Mouse (Mus musculus) WW6 (cell line): Measurements from ENCODE around the gene Birc2.
A peak's percentile ranks its signal among the peaks of the same experiment; 100 is the strongest.

Experiments used
- DNase-seq: peaks from one replicate; pipeline ENCODE4 v3.0.0-alpha.2; 2013; ENCODE audit warnings: low read depth, low spot score

The Birc2 gene

DNA sequence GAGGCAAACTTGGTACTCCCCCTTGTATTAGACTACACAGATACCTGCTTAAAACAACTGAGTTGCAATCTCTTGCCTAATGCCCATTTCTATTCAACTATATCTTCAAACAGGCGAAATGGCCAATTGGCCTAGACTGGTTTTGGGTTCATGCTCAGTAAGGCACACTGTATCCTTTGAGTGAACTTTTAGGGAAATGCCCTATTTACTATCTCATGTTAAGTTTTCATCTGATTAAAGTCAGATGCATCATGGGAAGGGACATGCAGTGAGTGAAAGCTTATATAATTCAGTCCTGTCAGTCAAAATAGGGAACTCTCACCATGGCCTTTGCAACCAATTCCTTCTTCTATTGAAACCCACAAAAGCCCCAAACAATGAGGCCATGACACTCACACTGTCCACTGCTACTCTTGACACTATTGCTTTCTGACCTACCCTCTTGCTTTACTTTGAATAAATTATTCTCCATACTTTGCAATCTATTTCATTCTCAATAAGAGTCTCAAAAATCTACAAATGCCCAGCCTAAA, 9.9 kb upstream of the Birc2 start:
- DNase-seq = no peak

DNA sequence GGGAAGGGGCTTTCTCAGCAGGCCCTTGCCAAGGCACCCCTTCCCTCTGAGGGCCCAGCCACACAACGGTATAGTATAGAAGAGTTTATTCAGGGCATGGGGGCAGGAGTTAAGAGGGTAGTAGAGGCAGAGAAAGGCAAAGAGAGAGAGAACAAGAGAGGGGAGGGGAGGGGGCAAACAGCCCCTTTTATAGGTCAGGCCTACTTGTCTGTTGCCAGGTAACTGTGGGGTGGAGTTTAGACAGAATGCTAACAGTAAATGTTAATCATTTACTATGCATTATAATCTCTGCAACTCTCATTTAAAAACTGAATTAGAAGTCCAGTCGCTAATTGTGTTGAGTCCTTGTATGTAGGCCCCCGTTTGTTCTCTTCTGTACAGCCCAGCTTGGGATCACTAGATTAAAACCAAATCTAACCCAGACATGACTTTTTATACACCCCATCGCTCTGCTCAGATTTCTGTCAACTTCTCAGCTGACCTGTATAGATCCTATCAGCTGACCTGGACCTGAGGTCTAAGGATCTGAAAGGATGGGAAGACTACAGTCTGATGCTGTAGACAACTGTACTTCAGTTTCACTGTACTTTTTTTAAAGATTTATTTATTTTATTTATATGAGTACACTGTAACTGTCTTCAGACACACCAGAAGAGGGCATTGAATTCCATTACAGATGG, 8.5 kb upstream of the Birc2 start:
- no peak for DNase-seq

DNA sequence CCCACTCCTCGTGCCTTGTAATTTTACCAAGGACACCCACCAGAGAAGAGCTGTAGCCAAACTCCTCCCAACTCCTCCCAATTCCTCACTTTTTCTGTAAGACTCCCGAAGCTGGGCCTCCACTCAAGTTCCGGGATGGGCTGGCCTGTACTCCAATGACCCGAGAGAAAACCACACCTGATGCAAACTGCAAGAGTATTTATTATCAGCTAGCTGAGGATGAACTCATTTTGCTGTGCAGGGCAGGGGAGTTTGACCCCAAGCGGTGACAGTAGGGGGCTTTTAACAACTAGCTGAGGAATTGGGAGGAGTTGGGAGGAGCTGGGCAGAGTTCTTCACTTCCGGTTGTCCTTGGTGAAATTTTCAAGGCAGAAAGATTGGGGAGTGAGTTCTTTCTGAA, 4.4 kb upstream of the Birc2 start:
- DNase-seq = no peak

DNA sequence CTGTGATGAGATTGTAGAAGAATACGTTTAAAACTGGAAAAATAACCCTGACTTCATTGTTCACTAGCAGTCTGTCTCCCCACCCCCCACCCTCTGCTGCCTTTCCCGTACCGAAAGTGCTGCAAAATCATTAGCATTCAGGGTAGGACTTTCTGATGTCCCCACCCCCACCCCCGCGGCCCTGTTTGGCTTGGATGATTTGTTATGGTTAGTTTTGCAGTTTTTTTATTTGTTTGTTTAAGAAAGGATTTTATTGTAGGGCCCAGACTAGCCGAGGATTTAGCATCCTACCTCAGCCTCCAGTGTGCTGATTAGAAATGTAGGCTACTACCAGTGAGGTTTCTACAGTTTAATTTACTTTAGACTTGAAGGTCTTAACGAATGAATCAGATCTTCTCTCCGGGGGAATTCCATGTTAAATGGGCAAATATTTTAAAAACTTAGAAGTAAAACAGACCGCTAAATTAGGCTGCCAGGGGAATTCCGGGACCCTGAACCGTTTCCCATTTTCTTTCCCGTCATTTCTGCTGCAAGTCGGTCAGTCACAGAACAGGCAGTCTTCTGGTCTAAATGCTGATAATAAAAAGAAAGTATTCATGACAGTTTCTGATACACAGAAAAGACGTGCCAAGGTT, 1.1 kb upstream of the Birc2 start:
- no peak for DNase-seq

DNA sequence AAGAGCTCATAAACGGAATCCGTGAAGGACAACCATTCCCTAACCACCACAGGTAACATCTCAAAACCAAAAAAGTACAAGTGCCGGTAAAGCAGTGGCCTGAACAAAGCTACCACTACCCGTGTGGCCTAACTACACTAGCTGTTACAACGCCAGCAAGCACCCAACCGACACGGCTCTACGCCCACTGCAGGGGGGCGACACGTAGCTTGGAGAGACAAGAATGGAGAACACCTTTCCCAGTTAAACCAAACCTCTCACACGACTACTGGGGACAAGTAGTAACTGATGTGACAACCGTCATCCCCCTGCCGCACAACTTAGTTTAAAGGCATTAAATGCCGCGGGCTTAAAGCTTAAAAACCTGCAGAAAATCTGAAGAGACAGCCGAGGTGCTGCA, 533 bp downstream of the Birc2 start:
- DNase-seq = no peak

DNA sequence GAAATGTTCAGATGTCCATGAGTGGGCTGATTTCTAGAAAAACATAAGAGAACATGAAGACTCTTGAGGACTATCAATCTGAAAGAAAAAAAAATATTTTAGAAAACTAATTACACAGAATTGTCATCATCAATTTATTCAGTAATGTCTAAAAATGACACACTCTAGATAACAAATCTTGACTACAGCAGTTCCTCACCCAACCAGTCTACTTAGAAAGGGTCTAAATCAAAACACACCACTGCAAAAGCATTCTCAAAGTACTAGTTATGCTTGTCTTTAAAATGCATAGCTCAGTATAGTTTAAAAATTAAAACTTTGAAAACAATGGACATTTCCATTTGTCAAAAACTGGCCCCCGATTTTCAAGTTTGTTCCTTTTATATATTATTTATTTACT, 1.6 kb downstream of the Birc2 start:
- DNase-seq = no peak

DNA sequence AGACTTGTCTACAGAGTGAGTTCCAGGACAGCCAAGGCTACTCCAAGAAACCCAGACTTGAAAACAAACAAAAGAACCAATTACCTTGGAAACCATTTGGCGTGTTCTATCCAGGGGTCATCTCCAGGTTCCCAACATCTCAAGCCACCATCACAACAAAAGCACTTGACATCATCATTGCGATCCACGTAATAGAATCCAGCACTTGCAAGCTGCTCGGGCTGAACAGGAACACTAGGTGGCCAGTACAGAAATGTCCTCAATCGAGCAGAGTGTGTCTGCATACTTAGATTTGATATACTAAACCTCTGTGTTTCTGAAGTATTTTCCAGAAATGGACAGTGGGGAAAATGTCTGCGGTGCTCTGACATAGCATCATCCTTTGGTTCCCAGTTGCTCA, 3.4 kb downstream of the Birc2 start:
- no peak for DNase-seq

DNA sequence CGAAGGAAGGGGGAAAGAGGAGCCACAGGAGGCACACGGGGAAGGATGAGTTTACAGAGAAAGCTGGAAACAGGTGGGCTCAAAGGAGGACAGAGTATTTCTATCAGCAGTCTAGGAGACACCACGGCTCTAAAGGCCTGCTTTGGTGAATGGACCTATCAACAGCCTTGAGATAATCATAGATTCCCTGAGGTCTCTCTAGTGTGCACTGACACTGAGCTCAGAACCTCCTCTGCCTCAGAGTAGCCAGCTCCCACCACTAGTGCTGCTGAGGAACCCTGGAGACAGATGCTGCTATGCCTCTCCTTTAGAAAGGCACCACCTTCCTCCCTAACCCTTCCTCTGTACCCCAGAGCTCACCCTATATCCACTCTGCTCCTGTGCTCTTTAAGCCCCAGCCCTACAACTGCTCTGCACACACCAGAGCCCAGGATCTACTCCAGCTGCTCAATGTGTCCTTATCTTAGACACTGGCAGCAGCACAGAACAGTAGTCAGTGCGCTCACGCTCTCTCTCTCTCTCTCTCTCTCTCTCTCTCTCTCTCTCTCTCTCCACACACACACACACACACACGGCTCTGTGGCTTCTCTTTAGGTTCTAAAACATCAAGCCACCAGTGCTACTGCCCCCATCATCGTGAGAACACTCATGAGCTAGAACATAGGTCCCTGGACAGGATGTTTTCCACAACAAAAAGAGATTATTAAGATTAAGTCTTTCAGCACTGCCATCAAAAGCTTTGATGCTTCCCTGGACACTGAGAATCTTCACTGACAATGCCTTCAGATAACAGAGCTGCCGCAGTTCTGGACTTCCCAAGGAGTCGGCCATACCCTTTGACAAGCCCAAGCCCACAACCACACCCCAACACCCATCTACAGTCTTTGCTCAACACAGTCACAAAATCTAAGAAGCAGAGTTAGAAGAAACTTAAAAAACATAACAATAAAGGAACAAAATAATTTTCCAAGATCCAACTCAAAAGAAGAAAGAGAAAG, 7.0 kb downstream of the Birc2 start:
- no peak for DNase-seq

DNA sequence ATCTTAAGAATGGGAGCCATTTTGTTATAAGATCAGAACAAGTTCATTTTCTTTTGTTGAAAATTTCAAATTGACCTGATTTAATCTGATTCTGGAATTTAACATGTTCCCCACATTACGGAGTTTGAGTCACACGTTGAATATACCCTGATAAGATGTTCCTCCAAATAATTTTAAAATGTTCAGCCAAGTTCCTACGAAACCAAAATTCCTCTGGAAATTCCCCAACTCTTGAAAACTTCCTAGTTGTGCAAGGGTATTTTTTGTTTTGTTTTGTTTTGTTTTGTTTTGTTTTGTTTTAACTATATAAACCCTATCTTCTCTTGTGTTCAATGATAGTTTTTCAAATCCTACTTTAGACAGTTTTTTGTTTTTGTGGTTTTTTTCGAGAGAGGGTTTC, 8.2 kb downstream of the Birc2 start:
- DNase-seq = no peak

DNA sequence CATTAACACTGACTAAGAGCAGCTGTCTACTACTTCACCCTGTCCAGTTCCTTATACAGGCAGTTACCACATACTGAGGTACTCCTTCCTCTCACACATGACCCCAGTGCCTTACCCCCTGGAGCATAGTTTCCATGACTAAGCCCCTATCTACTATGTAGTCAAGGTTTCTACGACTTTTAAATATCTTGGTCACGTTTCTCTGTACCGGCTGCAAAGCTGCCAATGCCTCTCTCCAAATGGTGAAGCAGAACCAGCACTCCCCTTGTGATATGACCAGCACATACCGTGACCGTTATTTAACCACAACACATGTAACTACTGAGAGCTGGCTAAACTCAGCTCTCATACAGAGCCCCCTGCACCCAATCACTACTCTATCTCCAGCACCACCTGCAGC, 11.9 kb downstream of the Birc2 start:
- no peak for DNase-seq

DNA sequence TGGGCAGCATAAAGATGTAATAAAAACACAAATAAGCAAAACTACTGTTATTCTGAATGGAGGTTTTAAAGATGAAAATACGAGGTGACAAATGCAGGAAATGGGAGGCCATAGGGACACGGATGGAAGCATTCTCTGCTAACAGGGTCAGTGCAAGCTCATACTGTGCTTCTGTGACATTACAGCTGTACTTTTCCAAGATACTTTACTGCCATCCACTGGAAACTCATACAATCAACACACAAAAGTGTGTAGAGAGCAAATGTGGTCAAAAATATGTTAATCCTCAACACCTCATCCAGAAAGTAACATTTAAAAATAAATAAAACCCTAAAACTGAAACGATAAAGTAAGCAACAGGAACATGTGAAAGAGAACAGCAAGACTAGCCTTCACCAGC, 14.1 kb downstream of the Birc2 start:
- no peak for DNase-seq

DNA sequence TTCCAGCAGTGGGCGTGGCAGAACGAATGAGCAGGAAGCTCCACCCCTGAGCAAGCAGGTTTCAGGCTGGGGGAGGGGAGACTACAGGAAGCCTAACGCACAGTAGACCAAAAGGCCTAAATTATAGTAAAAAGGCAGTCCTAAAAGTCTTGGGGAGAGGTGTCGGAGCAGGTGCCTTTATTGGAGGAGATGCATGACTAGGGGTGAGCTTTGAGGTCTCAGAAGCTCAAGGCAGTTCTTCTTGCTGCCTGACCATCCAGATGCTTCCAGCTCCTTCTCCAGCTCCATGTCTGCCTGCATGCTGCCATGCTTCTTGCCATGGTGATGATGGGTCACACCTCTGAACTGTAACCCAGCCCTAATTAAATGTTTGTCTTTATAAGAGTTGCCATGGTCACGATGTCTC, 31.8 kb downstream of the Birc2 start:
- DNase-seq = peak; percentile 26

DNA sequence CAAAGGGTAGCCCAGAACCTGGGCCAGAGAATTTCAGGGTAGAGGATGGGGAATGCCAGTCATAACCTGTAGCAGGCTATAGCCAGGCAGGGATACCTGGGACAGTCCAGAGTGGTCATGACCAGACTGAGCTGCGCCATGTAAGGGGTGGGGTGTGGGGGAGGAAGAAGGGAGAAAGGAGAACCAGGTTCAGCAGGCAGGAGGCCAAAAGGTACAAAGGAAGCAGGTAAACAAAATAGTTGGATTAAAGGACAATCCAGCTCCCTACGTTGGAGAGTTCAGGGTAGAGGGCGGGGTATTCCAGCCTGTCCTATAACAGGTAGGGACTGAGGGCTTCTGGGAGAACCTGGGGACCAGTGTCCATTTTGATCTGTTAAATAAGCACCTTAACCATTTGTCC, 38.3 kb downstream of the Birc2 start:
- no peak for DNase-seq

DNA sequence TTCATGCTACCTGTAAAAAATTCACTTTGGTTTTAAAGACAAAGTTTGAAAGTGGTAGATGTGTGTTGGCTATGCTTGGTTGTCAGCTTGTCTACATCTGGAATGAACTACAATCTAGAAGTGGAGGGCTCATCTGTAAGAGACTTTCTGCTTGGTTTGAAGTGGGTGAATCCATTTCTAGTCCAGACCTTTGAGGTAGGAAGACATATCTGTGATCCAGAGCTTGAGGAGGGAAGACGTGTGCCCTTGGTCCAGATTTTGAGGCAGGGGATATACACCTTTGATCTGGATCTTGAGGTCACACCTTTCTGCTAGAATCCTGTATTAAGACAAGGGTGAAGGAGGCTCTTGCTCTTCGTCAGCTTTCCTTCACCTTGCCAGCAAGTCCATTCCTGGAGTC, 39.3 kb downstream of the Birc2 start:
- DNase-seq = no peak

DNA sequence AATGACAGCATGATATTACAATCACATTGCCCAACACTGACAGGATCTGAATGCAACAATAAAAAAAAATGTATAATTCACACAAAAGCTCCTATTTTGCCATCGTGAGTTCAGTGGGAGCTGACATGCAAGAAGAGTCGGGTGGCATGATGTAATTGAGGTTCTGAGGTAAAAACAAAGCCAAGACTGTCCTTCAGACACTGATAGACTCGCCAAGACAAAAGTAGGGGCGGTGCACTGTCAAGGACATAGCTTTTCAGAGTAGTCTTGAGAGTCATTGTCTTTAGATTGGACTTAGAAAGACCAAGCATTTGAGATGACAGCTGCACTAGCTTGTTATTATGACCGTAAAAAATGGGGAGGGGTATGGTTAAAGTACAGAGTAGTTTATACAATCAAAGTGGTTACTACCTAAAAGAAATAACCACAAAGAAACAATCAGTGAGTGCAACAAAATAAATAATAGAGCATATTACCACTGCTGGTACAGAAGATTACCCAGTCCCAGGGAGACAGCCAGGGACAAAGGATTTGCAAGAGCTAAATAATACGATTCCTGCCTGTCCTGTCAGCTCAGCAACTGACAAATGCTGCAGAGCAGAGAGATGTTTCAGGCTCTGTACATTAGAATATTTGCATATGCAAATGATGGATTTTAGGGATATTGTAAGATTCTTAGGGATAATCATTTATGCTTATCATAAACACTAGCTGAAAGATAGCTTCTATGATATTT, 40.6 kb downstream of the Birc2 start:
- no peak for DNase-seq

DNA sequence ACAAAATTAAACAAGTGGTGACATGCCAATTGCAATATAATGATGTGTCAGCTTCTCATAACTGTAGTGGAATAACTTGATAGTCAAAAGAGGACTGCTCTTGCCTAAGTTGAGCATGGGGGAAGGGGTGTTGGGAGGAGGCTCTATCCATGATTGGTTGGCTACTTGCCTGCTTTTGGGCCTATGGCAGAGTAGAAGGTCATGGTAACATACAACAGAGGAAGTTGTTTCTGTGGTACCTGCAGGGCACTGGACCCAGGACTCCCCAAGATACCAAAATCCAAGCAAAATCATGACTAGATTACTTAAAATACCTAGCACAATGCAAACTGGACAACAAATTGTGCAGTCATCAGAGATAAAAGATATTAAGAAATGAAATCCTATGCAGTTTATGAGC, 41.3 kb downstream of the Birc2 start:
- no peak for DNase-seq

DNA sequence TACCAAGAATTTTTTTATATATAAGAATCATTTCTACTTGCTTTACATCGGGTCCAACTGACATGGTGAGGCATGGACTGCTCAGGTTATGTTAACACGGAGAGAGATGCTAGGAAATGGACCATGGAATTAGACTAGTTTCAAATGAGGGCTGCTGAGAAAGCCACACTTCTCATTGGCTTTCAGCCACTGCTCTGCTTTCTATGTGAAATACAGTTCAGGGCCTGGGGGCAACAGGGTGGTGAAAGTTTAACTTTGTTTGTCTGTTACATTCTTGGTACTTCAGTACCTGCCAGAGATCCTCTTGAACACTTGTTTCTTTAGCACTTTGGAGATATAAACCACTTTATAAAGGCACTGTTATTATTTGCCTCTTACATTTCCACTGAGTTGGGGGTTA, 43.3 kb downstream of the Birc2 start:
- no peak for DNase-seq

DNA sequence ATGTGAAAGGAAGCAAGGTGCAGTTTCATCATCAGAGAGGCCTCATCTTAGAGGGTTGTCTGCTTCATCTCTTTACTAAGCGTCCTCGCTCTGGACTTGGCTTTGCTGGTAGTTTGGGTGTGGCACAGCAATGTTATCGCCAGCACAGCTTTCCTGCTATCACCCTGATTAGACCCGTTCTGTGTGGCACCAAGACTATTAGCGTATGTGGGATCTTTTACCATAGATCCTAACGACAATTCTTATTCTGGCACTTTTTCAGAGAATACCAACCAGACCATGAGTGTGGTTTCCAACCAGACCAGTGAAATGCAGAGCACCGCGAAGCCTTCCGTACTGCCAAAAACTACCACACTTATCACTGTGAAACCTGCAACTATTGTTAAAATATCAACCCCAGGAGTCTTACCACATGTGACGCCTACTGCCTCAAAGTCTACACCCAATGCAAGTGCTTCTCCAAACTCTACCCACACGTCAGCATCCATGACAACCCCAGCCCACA, 46.2 kb downstream of the Birc2 start:
- DNase-seq = no peak

DNA sequence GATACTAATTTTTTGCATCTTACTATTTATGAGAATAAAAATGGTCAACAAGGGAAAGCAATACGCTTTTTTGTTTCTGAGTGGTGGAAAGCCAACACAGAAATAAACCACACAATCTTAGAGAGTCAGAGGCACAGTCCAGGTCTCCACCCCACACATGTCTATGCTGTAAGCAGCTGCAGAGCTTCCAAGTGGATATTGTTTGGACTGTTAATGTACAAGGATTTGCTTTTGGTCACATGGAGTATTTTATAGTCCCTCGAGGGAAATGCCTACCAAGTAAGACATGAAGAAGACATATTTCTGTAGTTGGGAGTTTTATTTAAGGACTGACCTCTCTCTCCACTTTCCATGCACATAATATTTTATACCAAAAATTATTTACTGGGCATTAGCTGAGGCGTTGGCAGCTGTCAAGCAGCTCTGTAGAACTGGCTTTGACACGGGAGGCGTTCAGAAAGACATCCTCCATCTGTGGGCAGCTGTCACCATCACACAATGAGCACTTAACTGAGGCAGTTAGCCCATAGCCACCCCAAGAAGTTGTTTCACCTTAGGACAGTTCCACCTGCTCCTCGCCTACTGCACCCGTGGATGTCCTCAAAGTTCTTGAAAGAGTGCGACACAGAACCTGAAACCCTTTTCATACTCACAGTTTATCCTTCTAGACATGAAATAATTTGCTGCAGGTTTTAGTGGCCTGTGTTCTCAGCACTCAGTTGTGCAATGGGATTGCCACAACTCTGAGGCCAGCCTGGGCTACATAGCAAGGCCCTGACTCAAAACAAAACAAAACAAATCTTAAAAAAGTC, 46.9 kb downstream of the Birc2 start:
- DNase-seq = no peak

DNA sequence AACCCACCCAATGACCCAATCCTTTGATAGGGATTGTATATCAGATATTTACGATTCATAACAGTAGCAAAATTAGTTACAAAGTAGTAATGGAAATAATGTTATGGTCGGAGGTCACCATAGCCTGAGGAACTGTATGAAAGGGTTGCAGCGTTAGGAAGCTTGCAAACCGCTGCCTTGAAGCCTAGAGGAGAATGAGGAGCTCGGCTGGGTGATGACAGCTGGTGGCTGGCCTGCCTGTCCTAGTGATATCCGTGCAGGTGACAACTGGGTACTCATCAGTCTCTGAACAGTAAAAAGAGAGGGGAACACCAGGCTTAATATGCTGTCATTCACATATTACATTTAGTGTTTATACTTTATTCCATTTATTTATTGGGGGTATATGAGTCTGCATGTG, 48.5 kb downstream of the Birc2 start:
- no peak for DNase-seq

DNA sequence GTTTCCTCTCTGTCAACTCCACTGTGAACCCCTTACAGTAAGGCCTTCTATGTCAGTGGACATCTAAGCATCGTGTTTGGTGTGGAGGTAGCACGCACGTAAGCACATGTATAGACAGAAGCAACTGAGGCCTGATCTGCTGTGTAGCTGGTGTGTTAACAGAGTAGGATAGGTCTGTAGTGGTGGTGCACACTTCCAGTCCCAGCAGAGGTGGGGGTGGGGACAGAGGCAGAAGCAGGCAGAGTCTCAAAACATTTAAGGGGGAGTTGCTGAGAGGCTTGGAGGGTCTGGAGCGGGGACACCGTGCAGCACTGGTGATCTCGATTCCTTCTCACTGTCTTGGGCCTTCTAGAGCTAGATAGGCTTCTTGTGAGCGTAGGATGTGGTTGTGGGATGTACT, 50.8 kb downstream of the Birc2 start:
- DNase-seq = no peak
